Mouse (Mus musculus) neural tube, embryonic 11.5 days (tissue): ENCODE results near the gene Exoc2. TPM values are rescaled to one million over a fixed set of nuclear protein-coding genes. Genes with fewer than 3 reads are reported as not detected.

Experiments
- ATAC-seq: fragments of 200-750 bp; cut with Nextera tagmentation; 2 replicates; pipeline ENCODE4 v1.8.0; 2017; ENCODE audit warnings: moderate number of reproducible peaks, mild to moderate bottlenecking, moderate TSS enrichment, moderate library complexity; ENCODE audit not compliant: insufficient read depth, low FRiP score, low TSS enrichment
- DNase-seq: peaks from one replicate; pipeline ENCODE4 v3.0.0-alpha.2; 2015; ENCODE audit warnings: low spot score
- H3K27ac ChIP-seq: fragments of 300-500 bp; sonication (generic); 2 replicates; pipeline ENCODE4 v1.5.1; 2014; ENCODE audit warnings: low read depth, mild to moderate bottlenecking, low read length
- H3K27me3 ChIP-seq: fragments of 300-500 bp; sonication (generic); 2 replicates; pipeline ENCODE4 v1.6.1; 2014; ENCODE audit warnings: mild to moderate bottlenecking, low read length, mixed read lengths; ENCODE audit not compliant: control insufficient read depth, insufficient read depth
- H3K36me3 ChIP-seq: fragments of 300-500 bp; sonication (generic); 2 replicates; pipeline ENCODE4 v1.6.1; 2014; ENCODE audit warnings: mild to moderate bottlenecking, low read length, moderate library complexity, mixed read lengths; ENCODE audit not compliant: control insufficient read depth, insufficient read depth
- H3K4me1 ChIP-seq: fragments of 300-500 bp; sonication (generic); 2 replicates; pipeline ENCODE4 v1.6.1; 2014; ENCODE audit warnings: low read length, mixed read lengths; ENCODE audit not compliant: control insufficient read depth, insufficient read depth
- H3K4me2 ChIP-seq: fragments of 300-500 bp; sonication (generic); 2 replicates; pipeline ENCODE4 v1.6.1; 2014; ENCODE audit warnings: low read depth, mild to moderate bottlenecking, moderate library complexity
- H3K4me3 ChIP-seq: fragments of 300-500 bp; sonication (generic); 2 replicates; pipeline ENCODE4 v1.5.1; 2014; ENCODE audit warnings: low read depth, low read length
- H3K9ac ChIP-seq: fragments of 300-500 bp; sonication (generic); 2 replicates; pipeline ENCODE4 v1.6.1; 2014; ENCODE audit warnings: mild to moderate bottlenecking, low read length
- H3K9me3 ChIP-seq: fragments of 300-500 bp; sonication (generic); 2 replicates; pipeline ENCODE4 v1.6.1; 2016; ENCODE audit warnings: low read length; ENCODE audit not compliant: control insufficient read depth
- WGBS: fragments of 180-500 bp; shearing (Covaris S2); extraction: QIAGEN DNeasy Blood & Tissue Kit; methylation state at CpG from one replicate; pipeline ENCODE4 v1.1.7; 2014; 5-methylcytosine and 5-hydroxymethylcytosine counted together
- polyA plus RNA-seq: library from polyadenylated mRNA; unstranded; fragments of >200 nt; fragmentation: Nextera tagmentation; extraction: Ambion mirVana; gene quantifications from 2 replicates; pipeline ENCODE4 v1.2.1, GENCODE M21; 2014

Gene Exoc2
- polyA plus RNA-seq, 1 experiment from 2014 or later, result 44.5 TPM

DNA sequence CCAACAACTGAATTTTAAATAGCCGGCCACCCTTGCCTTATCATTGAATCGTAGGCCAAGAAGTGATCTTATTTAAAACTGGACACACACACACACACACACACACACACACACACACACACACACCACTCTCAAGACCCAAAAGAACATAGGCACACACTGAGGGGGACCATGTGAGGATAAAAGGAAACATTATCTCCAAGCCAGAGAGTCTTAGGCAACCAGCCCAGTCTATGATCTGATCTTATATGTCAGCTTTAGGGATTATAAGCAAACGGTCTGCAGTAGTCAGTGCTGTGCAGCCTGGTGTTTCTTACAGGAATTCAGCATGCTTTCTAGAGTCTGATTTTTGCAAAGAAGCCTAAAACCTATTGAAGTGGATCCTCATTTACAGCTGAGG lies 181.2 kb downstream of the Exoc2 start:
- H3K36me3 ChIP-seq, result no peaks in the 10 kb centered on the region
- no peak overlapping the region for H3K27ac ChIP-seq
- no peak for DNase-seq
- H3K27me3 ChIP-seq, result no peaks in the 10 kb centered on the region
- no peak overlapping the region for H3K4me3 ChIP-seq
- H3K4me2 ChIP-seq, result no peak overlapping the region
- 83% methylated on average over 3 of the region's 3 CpGs for WGBS
- H3K4me1 ChIP-seq, result no peaks in the 10 kb centered on the region
- H3K9me3 ChIP-seq, result no peaks in the 10 kb centered on the region
- H3K9ac ChIP-seq, result no peak overlapping the region
- ATAC-seq, result no peak

- Histone ChIP-seq H3K9ac (no peak overlapping the region), H3K4me2 (no peak overlapping the region), H3K4me1 (no peaks in the 10 kb centered on the region), H3K27ac (no peak overlapping the region), H3K9me3 (no peaks in the 10 kb centered on the region), H3K27me3 (no peaks in the 10 kb centered on the region), H3K4me3 (no peak overlapping the region), H3K36me3 (no peaks in the 10 kb centered on the region)
- ATAC-seq, result no peak
- no peak for DNase-seq
- WGBS, result 84% methylated on average over 9 of the region's 9 CpGs
Observed at GRCm38 (mm10) chr13:30792308-30792707, 181.6 kb downstream of the Exoc2 start.

DNA sequence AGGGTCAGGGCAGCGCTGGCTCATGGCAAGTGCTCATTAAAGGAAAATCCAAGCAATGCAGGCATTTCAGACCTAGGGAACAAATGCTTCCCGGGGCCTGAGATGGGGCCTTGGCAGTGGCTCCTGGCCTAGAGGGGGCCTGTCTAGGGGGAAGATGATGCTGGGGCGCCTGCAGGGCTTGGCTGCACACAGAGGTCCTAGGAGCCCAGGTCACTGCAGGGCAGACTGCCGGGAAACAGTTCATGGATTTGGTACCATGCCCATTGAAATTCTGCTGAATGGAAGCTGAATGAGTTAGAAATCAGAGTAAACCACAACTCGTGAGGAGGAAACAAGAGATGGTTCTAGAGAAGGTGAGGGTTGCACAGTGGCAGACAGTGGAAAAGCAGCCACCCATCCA lies 183.9 kb downstream of the Exoc2 start:
- 79% methylated on average over 5 of the region's 5 CpGs for WGBS
- ATAC-seq, result no peak
- Histone ChIP-seq H3K4me3 (no peak overlapping the region), H3K27me3 (no peaks in the 10 kb centered on the region), H3K9me3 (no peaks in the 10 kb centered on the region), H3K4me1 (no peaks in the 10 kb centered on the region), H3K4me2 (no peak overlapping the region), H3K27ac (no peak overlapping the region), H3K9ac (no peak overlapping the region), H3K36me3 (no peaks in the 10 kb centered on the region)
- no peak for DNase-seq

GRCm38 (mm10) chr13:30788421-30788820 lies 185.5 kb downstream of the Exoc2 start:
- Histone ChIP-seq H3K4me1 (no peaks in the 10 kb centered on the region), H3K27me3 (no peaks in the 10 kb centered on the region), H3K36me3 (no peaks in the 10 kb centered on the region), H3K9ac (no peak overlapping the region), H3K4me3 (no peak overlapping the region), H3K4me2 (no peak overlapping the region), H3K9me3 (no peaks in the 10 kb centered on the region), H3K27ac (no peak overlapping the region)
- ATAC-seq, result no peak
- no peak for DNase-seq
- 82% methylated on average over 3 of the region's 3 CpGs for WGBS

GRCm38 (mm10) chr13:30787960-30788359 lies 185.9 kb downstream of the Exoc2 start:
- no peak overlapping the region for H3K27ac ChIP-seq
- ATAC-seq, result no peak
- H3K27me3 ChIP-seq, result no peaks in the 10 kb centered on the region
- H3K4me2 ChIP-seq, result no peak overlapping the region
- WGBS, result 83% methylated on average over 4 of the region's 4 CpGs
- H3K36me3 ChIP-seq, result no peaks in the 10 kb centered on the region
- no peaks in the 10 kb centered on the region for H3K9me3 ChIP-seq
- no peak overlapping the region for H3K4me3 ChIP-seq
- H3K9ac ChIP-seq, result no peak overlapping the region
- no peak for DNase-seq
- no peaks in the 10 kb centered on the region for H3K4me1 ChIP-seq

DNA sequence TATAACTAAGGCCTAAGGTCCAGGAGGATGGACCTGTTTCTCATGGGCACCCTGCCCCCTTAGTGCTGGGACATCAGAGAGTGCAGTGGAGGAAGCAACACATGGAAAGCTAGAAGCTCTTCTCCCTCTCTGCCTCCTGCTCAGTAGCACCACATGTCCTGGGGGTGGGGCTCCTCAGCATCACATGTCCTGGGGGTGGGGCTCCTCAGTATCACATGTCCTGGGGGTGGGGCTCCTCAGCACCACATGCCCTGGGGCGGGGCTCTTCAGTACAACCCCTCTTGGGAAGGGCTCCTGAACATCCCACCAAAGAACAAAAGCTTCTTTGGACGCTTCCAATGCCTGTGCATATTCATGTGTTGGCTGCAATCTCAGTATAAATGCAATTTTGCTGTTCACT lies 186.3 kb downstream of the Exoc2 start:
- H3K36me3 ChIP-seq, result no peaks in the 10 kb centered on the region
- DNase-seq, result no peak
- no peak overlapping the region for H3K9ac ChIP-seq
- H3K4me3 ChIP-seq, result no peak overlapping the region
- H3K27me3 ChIP-seq, result no peaks in the 10 kb centered on the region
- H3K9me3 ChIP-seq, result no peaks in the 10 kb centered on the region
- H3K27ac ChIP-seq, result no peak overlapping the region
- H3K4me2 ChIP-seq, result no peak overlapping the region
- 92% methylated on average over 2 of the region's 2 CpGs for WGBS
- H3K4me1 ChIP-seq, result no peaks in the 10 kb centered on the region
- no peak for ATAC-seq

DNA sequence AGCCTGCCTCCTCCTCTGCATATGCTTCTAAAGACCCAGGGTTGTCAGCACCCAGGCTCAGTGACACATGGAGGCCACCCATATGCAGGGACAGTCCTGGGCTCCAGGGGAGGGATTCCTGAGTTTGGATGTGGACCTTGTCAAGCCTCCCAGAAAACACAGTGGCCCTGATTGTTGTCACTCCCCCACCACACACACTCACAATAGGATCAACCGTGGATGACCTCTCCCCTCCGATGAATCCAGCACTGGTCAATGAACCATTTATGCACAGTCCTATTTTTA lies 186.9 kb downstream of the Exoc2 start:
- H3K9me3 ChIP-seq, result no peaks in the 10 kb centered on the region
- H3K36me3 ChIP-seq, result no peaks in the 10 kb centered on the region
- 63% methylated on average over 2 of the region's 2 CpGs for WGBS
- H3K4me3 ChIP-seq, result no peak overlapping the region
- H3K27me3 ChIP-seq, result no peaks in the 10 kb centered on the region
- no peak overlapping the region for H3K4me2 ChIP-seq
- H3K9ac ChIP-seq, result no peak overlapping the region
- no peak for ATAC-seq
- no peak overlapping the region for H3K27ac ChIP-seq
- H3K4me1 ChIP-seq, result no peaks in the 10 kb centered on the region
- DNase-seq, result no peak

DNA sequence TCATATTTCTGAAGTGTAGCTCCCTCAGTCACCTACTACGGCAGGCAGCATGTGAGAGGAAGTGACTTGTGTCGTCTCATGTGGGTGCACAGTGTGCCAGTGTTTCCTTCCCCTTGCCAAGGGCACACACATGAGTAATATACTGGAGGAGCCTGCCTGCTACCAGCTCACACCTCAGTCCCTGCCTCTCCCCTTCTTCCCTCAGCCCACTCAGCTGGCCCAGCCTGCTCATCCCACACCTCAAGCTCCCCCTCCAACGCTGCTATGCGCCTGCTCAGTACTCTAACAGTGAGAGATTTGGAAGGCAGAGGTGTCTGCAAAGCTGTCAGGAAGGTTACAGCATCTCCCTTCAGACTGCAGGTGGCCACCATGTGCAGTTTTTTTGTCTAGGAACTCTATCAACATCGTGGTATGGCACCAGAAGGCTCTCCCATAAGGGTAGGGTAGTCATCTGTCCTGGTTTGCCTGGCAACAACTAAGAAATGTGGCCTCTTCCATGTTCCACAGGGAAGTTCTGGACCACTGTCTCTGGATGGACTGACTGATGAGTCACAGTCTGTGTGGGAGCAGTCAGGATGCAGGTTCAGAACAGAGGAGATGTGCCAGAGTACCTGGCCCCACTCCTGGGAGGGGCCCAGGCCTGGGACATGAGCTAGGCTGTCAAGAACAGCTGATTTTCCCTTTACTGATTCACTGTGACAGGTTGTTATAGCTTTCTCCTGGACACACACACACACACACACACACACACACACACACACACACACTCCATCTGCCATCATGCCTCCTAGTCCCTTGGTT lies 187.5 kb downstream of the Exoc2 start:
- Histone ChIP-seq H3K27me3 (no peaks in the 10 kb centered on the region), H3K9me3 (no peaks in the 10 kb centered on the region), H3K27ac (no peak overlapping the region), H3K9ac (no peak overlapping the region), H3K4me1 (no peaks in the 10 kb centered on the region), H3K36me3 (no peaks in the 10 kb centered on the region), H3K4me3 (no peak overlapping the region), H3K4me2 (no peak overlapping the region)
- 80% methylated on average over 5 of the region's 5 CpGs for WGBS
- ATAC-seq, result no peak
- no peak for DNase-seq

DNA sequence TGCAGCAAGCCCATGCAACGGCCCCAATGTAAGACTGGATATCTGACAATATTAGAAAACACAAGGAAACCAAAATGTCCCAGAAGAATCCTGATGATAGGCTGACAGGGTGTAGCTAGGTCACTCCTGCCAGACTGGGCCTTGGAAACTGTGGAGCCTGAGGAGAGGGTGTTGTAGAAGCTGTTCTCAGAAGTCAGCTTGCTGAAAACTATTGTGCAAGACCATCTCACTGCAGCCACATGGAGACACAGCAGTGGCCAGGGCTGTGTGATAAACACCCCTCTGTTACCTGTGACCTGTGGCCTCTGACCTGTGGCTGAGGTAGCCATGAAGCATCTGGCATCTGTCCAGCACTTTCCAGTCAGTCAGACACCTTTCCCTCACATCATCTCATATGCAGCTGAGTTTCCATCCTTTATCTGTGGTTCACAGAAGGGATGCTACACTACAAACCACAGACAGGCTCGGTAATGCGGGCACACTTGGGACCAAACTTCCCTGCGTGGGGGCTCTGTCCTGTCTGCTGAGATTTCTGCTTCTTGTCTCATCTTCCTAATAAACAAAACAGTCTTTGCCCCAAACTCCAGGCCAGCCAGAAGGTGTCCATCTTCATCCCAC lies 188.4 kb downstream of the Exoc2 start:
- Histone ChIP-seq H3K9me3 (no peaks in the 10 kb centered on the region), H3K27me3 (no peaks in the 10 kb centered on the region), H3K36me3 (no peaks in the 10 kb centered on the region), H3K4me2 (no peak overlapping the region), H3K4me1 (no peaks in the 10 kb centered on the region), H3K4me3 (no peak overlapping the region), H3K9ac (no peak overlapping the region), H3K27ac (no peak overlapping the region)
- ATAC-seq (no peak), DNase-seq (no peak)
- WGBS, result 93% methylated on average over 4 of the region's 4 CpGs
